Mouse (Mus musculus) CH12.LX (cell line): ENCODE measurements around the gene Lsg1. TPM values are rescaled to one million over a fixed set of nuclear protein-coding genes. Genes with fewer than 3 reads are reported as not detected.
A peak's percentile ranks its signal among the peaks of the same experiment; 100 is the strongest.

ENCODE experiments used
- DNase-seq: peaks from one replicate; pipeline ENCODE4 v3.0.0-alpha.2; 2013; ENCODE audit errors: extremely low read depth
- H3K27ac ChIP-seq: 2 replicates; pipeline ENCODE4 v1.5.1; 2012; ENCODE audit warnings: low read depth, mild to moderate bottlenecking, control low read depth, moderate library complexity; ENCODE audit not compliant: insufficient read depth
- H3K27me3 ChIP-seq: replicated peaks from 2 replicates; pipeline ENCODE3; 2012; ENCODE audit warnings: inconsistent platforms
- H3K36me3 ChIP-seq, 2 experiments: replicated peaks in 1 of 2; 2 replicates each; pipeline versions ENCODE3 to v1.6.1; 2012; ENCODE audit warnings: inconsistent platforms in 1 of 2, low read length in 1 of 2, mild to moderate bottlenecking in 1 of 2, mixed read lengths in 1 of 2, moderate library complexity in 1 of 2; ENCODE audit not compliant: control insufficient read depth in 1 of 2, insufficient read depth in 1 of 2
- H3K4me1 ChIP-seq, 2 experiments: 2 replicates each; pipeline ENCODE4 v1.6.1; 2012; ENCODE audit warnings: inconsistent platforms in 1 of 2, moderate library complexity in 1 of 2; ENCODE audit not compliant: insufficient read depth in 2 of 2, control insufficient read depth in 1 of 2
- H3K4me2 ChIP-seq: 2 replicates; pipeline ENCODE4 v1.6.1; 2012; ENCODE audit warnings: low read depth, mild to moderate bottlenecking, control low read depth; ENCODE audit not compliant: poor library complexity, insufficient read depth, severe bottlenecking
- H3K4me3 ChIP-seq, 3 experiments: fragments of 150-350 bp in 1 of 3; sonication (generic) in 1 of 3; replicated peaks in 1 of 3; 2 replicates each; pipeline versions ENCODE3 to v1.5.1; 2011 to 2012; ENCODE audit warnings: low read depth in 2 of 3, low read length in 2 of 3, mild to moderate bottlenecking in 2 of 3, moderate library complexity in 2 of 3, control low read depth in 1 of 3, improper control_type of control experiment in 1 of 3, inconsistent platforms in 1 of 3, mixed read lengths in 1 of 3; ENCODE audit not compliant: poor library complexity in 1 of 3
- H3K79me2 ChIP-seq: replicated peaks from 2 replicates; pipeline ENCODE4 v1.6.1; 2012; ENCODE audit warnings: mild to moderate bottlenecking, moderate library complexity; ENCODE audit not compliant: control insufficient read depth, poor library complexity, insufficient read depth, severe bottlenecking; ENCODE audit errors: extremely low read depth
- H3K9ac ChIP-seq: 2 replicates; pipeline ENCODE4 v1.6.1; 2012; ENCODE audit warnings: low read depth, mild to moderate bottlenecking, control low read depth, moderate library complexity; ENCODE audit not compliant: insufficient read depth
- H3K9me3 ChIP-seq: replicated peaks from 2 replicates; pipeline ENCODE3; 2012; ENCODE audit warnings: low read length, inconsistent platforms, mixed read lengths
- BHLHE40 ChIP-seq: IDR thresholded peaks from 2 replicates; pipeline ENCODE4 v1.6.1; 2011; ENCODE audit warnings: mild to moderate bottlenecking, low read depth, low read length, improper control_type of control experiment
- CHD1 ChIP-seq: IDR thresholded peaks from 2 replicates; pipeline ENCODE4 v1.6.1; 2012; ENCODE audit warnings: low read depth, low read length, improper control_type of control experiment, inconsistent platforms
- CTCF ChIP-seq, 2 experiments: IDR thresholded peaks in 1 of 2; conservative IDR thresholded peaks in 1 of 2; 2 replicates each; pipeline ENCODE4 v1.5.1; 2011 to 2012; ENCODE audit warnings: low read depth in 2 of 2, low read length in 2 of 2, improper control_type of control experiment in 1 of 2, inconsistent platforms in 1 of 2, mild to moderate bottlenecking in 1 of 2, moderate library complexity in 1 of 2
- E2F4 ChIP-seq: IDR thresholded peaks from 2 replicates; pipeline ENCODE4 v1.6.1; 2011; ENCODE audit warnings: low read depth, low read length, improper control_type of control experiment; ENCODE audit not compliant: insufficient replicate concordance
- EP300 ChIP-seq: IDR thresholded peaks from 2 replicates; pipeline ENCODE4 v1.6.1; 2011; ENCODE audit warnings: low read length, improper control_type of control experiment
- ETS1 ChIP-seq: conservative IDR thresholded peaks from 2 replicates; pipeline ENCODE4 v1.6.1; 2012; ENCODE audit warnings: low read depth, mild to moderate bottlenecking, inconsistent platforms, low read length, improper control_type of control experiment, moderate library complexity
- IRF4 ChIP-seq: IDR thresholded peaks from 2 replicates; pipeline ENCODE4 v1.6.1; 2014; ENCODE audit warnings: low read depth, mild to moderate bottlenecking, inconsistent platforms, low read length, improper control_type of control experiment
- JUND ChIP-seq: conservative IDR thresholded peaks from 2 replicates; pipeline ENCODE4 v1.6.1; 2011; ENCODE audit warnings: low read depth, low read length, improper control_type of control experiment
- KAT2A ChIP-seq: IDR thresholded peaks from 2 replicates; pipeline ENCODE4 v1.6.1; 2012; ENCODE audit warnings: low read length, improper control_type of control experiment, inconsistent platforms; ENCODE audit not compliant: insufficient replicate concordance
- MAX ChIP-seq: IDR thresholded peaks from 2 replicates; pipeline ENCODE4 v1.6.1; 2011; ENCODE audit warnings: low read length, improper control_type of control experiment
- MXI1 ChIP-seq: IDR thresholded peaks from 2 replicates; pipeline ENCODE4 v1.6.1; 2011; ENCODE audit warnings: mild to moderate bottlenecking, low read depth, low read length, improper control_type of control experiment
- MYC ChIP-seq: IDR thresholded peaks from 2 replicates; pipeline ENCODE4 v1.6.1; 2011; ENCODE audit warnings: low read depth, mild to moderate bottlenecking, improper control_type of control experiment, low read length
- POLR2A ChIP-seq: IDR thresholded peaks from 2 replicates; pipeline ENCODE4 v1.6.1; 2011; ENCODE audit warnings: low read depth, mild to moderate bottlenecking, improper control_type of control experiment, low read length
- POLR2AphosphoS2 ChIP-seq: IDR thresholded peaks from 2 replicates; pipeline ENCODE4 v1.6.1; 2011; ENCODE audit warnings: low read depth, low read length, improper control_type of control experiment
- RAD21 ChIP-seq: IDR thresholded peaks from 2 replicates; pipeline ENCODE4 v1.6.1; 2011; ENCODE audit warnings: low read depth, mild to moderate bottlenecking, low read length, improper control_type of control experiment, moderate library complexity
- SIN3A ChIP-seq: IDR thresholded peaks from 2 replicates; pipeline ENCODE4 v1.6.1; 2012; ENCODE audit warnings: low read length, improper control_type of control experiment, inconsistent platforms
- SMC3 ChIP-seq: IDR thresholded peaks from 2 replicates; pipeline ENCODE4 v1.6.1; 2011; ENCODE audit warnings: low read depth, low read length, improper control_type of control experiment
- TBP ChIP-seq: conservative IDR thresholded peaks from 2 replicates; pipeline ENCODE4 v1.6.1; 2011; ENCODE audit warnings: low read depth, low read length, improper control_type of control experiment
- TCF12 ChIP-seq: IDR thresholded peaks from 2 replicates; pipeline ENCODE4 v1.6.1; 2014; ENCODE audit warnings: low read depth, mild to moderate bottlenecking, inconsistent platforms, low read length, improper control_type of control experiment
- UBTF ChIP-seq: IDR thresholded peaks from 2 replicates; pipeline ENCODE4 v1.6.1; 2012; ENCODE audit warnings: low read depth, mild to moderate bottlenecking, inconsistent platforms, low read length, improper control_type of control experiment, moderate library complexity
- USF1 ChIP-seq: IDR thresholded peaks from 2 replicates; pipeline ENCODE4 v1.6.1; 2014; ENCODE audit warnings: low read depth, mild to moderate bottlenecking, inconsistent platforms, low read length, improper control_type of control experiment
- ZC3H11A ChIP-seq: IDR thresholded peaks from 2 replicates; pipeline ENCODE4 v1.6.1; 2012; ENCODE audit warnings: low read depth, mild to moderate bottlenecking, inconsistent platforms, low read length, improper control_type of control experiment
- ZNF384 ChIP-seq: IDR thresholded peaks from 2 replicates; pipeline ENCODE4 v1.6.1; 2012; ENCODE audit warnings: low read depth, low read length, improper control_type of control experiment, inconsistent platforms
- dilution Hi-C: fragments of 300-500 bp; cut with MboI; formaldehyde crosslinking; loops from 2 replicates; pipeline ENCODE4 v1.14.3; 2020; ENCODE audit warnings: low sequenced_read_pairs; ENCODE audit not compliant: extremely low pct_unique_long_range_greater_than_20kb, extremely low pct_ligation_motif_present
- in situ Hi-C: fragments of 300-500 bp; cut with MboI; formaldehyde crosslinking; loops from 3 replicates; pipeline ENCODE4 v1.14.3; 2019; ENCODE audit warnings: low sequenced_read_pairs, low pct_ligation_motif_present, low pct_unique_long_range_greater_than_20kb, mixed read lengths
- polyA plus RNA-seq: library from polyadenylated mRNA; unstranded; fragments of >175 nt; gene quantifications from 2 replicates; pipeline ENCODE4 v1.2.1, GENCODE M21; 2012; ENCODE audit warnings: low read depth; ENCODE audit not compliant: insufficient read length
- total RNA-seq, 2 experiments: library from RNA; depleted of rRNA; stranded (reverse); fragments of 300-350 nt in 1 of 2; fragments of >200 nt in 1 of 2; gene quantifications; 2 replicates each; pipeline ENCODE4 v1.2.3; 2012 to 2014

Lsg1 gene
- total and polyA plus RNA-seq, 3 experiments: 58.4 to 189 (median 94.7) TPM

GRCm38 (mm10) chr16:30522253-30522940 lies 65.0 kb downstream of the Lsg1 start:
- Histone ChIP-seq H3K27ac (no peak overlapping the region), H3K27me3 (no peaks in the 10 kb centered on the region), H3K36me3 (no peaks in the 10 kb centered on the region), H3K4me2 (no peak overlapping the region), H3K9me3 (peaks cover 2% of the 10 kb centered on the region), H3K4me3 (no peak overlapping the region), H3K9ac (no peak overlapping the region), H3K4me1 (peaks cover 4 to 11% of the 10 kb centered on the region in 2 experiments), H3K79me2 (no peaks in the 10 kb centered on the region)
- in situ Hi-C loops: no loop called here
- no peak for DNase-seq
- dilution Hi-C loops: no loop called here
- TF ChIP-seq IRF4 (no peak), TCF12 (no peak)

- H3K9ac ChIP-seq: no peak overlapping the region
- H3K27me3 ChIP-seq: no peaks in the 10 kb centered on the region
- peaks cover 4 to 11% of the 10 kb centered on the region in 2 experiments for H3K4me1 ChIP-seq
- H3K4me2 ChIP-seq: no peak overlapping the region
- H3K9me3 ChIP-seq: peaks cover 2% of the 10 kb centered on the region
- H3K4me3 ChIP-seq: no peak overlapping the region
- DNase-seq: peak; percentile 35
- in situ Hi-C loops: no loop called here
- no peak overlapping the region for H3K27ac ChIP-seq
- dilution Hi-C loops: no loop called here
- H3K79me2 ChIP-seq: no peaks in the 10 kb centered on the region
- TF ChIP-seq KAT2A: no peak
- TF ChIP-seq CTCF (conservative IDR thresholded peaks at IDR 0.05 in 1 of 2, IDR thresholded peaks at IDR 0.05 in 1 of 2; ENCODE audit: low read depth in 2 of 2, low read length in 2 of 2): peak; percentile 28 to 50; a peak in 3 of 4 replicates
- TF ChIP-seq MXI1: no peak
- no peak for TF ChIP-seq E2F4
- no peak for TF ChIP-seq POLR2AphosphoS2
- H3K36me3 ChIP-seq: no peaks in the 10 kb centered on the region
Measured at GRCm38 (mm10) chr16:30521147-30521546, 66.2 kb downstream of the Lsg1 start.

- peak; percentile 80 for DNase-seq
- in situ Hi-C loops (no loop called here), dilution Hi-C loops (no loop called here)
- TF ChIP-seq TBP (no peak), BHLHE40 (no peak), CHD1 (no peak), POLR2A (no peak), RAD21 (peak; percentile 70), ETS1 (no peak), JUND (peak; percentile 35; the same call in 1 of the 2 replicates), ZC3H11A (no peak), MYC (no peak), MAX (no peak), IRF4 (peak; percentile 56; the same call in 1 of the 2 replicates), UBTF (no peak), USF1 (no peak), KAT2A (no peak), POLR2AphosphoS2 (no peak), CTCF (conservative IDR thresholded peaks at IDR 0.05 in 1 of 2, IDR thresholded peaks at IDR 0.05 in 1 of 2; ENCODE audit: low read depth in 2 of 2, low read length in 2 of 2) (peak; percentile 92 to 93), SIN3A (no peak), ZNF384 (no peak), E2F4 (no peak), SMC3 (peak; percentile 75), EP300 (no peak), MXI1 (no peak)
- H3K9me3 ChIP-seq: peaks cover 3% of the 10 kb centered on the region
- peak overlapping the region; percentile 70 for H3K9ac ChIP-seq
- H3K36me3 ChIP-seq: no peaks in the 10 kb centered on the region
- no peaks in the 10 kb centered on the region for H3K79me2 ChIP-seq
- H3K27ac ChIP-seq: no peak overlapping the region
- no peaks in the 10 kb centered on the region for H3K27me3 ChIP-seq
- H3K4me1 ChIP-seq: peaks cover 4 to 6% of the 10 kb centered on the region in 2 experiments
- peak overlapping the region; percentile 83 for H3K4me2 ChIP-seq
- peak overlapping the region in 2 of 3 experiments; percentile 31 to 39 for H3K4me3 ChIP-seq
Measured at GRCm38 (mm10) chr16:30520361-30520823, 67.0 kb downstream of the Lsg1 start.
